Comparison of ENCODE assay signal across 1 mouse cellular context in the genomic region with DNA sequence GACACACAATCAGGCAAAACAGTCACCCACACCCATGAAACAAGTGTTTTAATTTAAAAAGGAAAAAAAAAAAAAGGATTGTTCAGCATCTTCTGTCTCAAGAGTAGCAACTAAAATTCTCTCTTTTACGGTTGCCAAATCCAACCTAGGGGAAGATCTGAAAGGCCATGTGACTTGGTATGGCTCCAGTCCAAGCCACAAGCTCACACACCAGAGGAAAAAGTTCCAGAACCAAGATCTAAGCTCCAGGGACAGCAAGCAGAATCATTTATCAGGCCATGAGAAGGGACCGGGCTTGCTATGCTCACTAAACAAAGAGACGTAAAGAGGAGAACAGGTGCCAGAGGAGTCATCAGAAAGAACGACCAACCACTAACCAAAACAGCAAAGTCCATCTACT.
TF ChIP-seq lines count a peak whose summit lies in the region.

No protein-coding gene starts in this region.

TF ChIP-seq in MEL, 35 proteins besides CTCF, POLR2A, EP300 and RAD21 (continued from another document):
- TF ChIP-seq HCFC1 (IDR thresholded peaks at IDR 0.05; ENCODE audit: low read depth, low read length) (no peak), USF2 (IDR thresholded peaks at IDR 0.05; ENCODE audit: borderline replicate concordance in 1 of 2, insufficient read depth in 1 of 2, low read depth in 1 of 2, low read length in 2 of 2) (peak in 1 of 2 experiments; percentile 79; a peak in 2 of 4 replicates), NRF1 (IDR thresholded peaks at IDR 0.05; ENCODE audit: insufficient read depth, low read depth, low read length, poor library complexity, severe bottlenecking) (no peak), SMC3 (IDR thresholded peaks at IDR 0.05; ENCODE audit: low read depth, low read length) (no peak), CHD2 (IDR thresholded peaks at IDR 0.05; ENCODE audit: low read length) (no peak), MAX (IDR thresholded peaks at IDR 0.05; ENCODE audit: low read length) (peak; percentile 87), BHLHE40 (IDR thresholded peaks at IDR 0.05; ENCODE audit: borderline replicate concordance, low read depth, low read length) (no peak), MXI1 (IDR thresholded peaks at IDR 0.05; ENCODE audit: low read depth, low read length) (peak; percentile 81)
